Mouse (Mus musculus): ENCODE measurements around the gene S100a9. TPM values are rescaled to one million over a fixed set of nuclear protein-coding genes. Genes with fewer than 3 reads are reported as not detected.

Gene S100a9
- total RNA-seq, 2 experiments from 2014 or later = not detected

Other genes with a start within 250 kb of the S100a9 start
- 1 to 10 TPM; 3.0 to 3.1 TPM for gene Npr1, start 229.9 kb downstream of the S100a9 start, total RNA-seq (2021)
- 10 to 100 TPM; 81.2 to 84.6 TPM for gene Ilf2, start 219.6 kb downstream of the S100a9 start, total RNA-seq (2021)
- gene Snapin, start 204.7 kb downstream of the S100a9 start, total RNA-seq (2021) = 10 to 100 TPM; 46.6 to 52.8 TPM
- 100 to 1,000 TPM; 177 to 179 TPM for gene Chtop, start 186.2 kb downstream of the S100a9 start, total RNA-seq (2021)
- 100 to 1,000 TPM; 113 to 116 TPM for gene S100a1, start 181.3 kb downstream of the S100a9 start, total RNA-seq (2021)
- 10 to 100 TPM; 17.0 to 21.1 TPM for gene S100a13, start 181.3 kb downstream of the S100a9 start, total RNA-seq (2021)
- gene S100a14, start 168.9 kb downstream of the S100a9 start, total RNA-seq (2021) = under 1 TPM; 0.50 to 0.71 TPM
- gene S100a16, start 158.5 kb downstream of the S100a9 start, total RNA-seq (2021) = 10 to 100 TPM; 73.7 to 82.8 TPM
- 1 to 10 TPM; 1.1 to 1.4 TPM for gene S100a3, start 135.1 kb downstream of the S100a9 start, total RNA-seq (2021)
- gene S100a2, start 105.5 kb downstream of the S100a9 start, total RNA-seq (2021) = not detected
- not detected for gene Gm42674, start 93.8 kb downstream of the S100a9 start, total RNA-seq (2021)
- 1 to 10 TPM; 3.6 to 7.5 TPM for gene S100a4, start 92.0 kb downstream of the S100a9 start, total RNA-seq (2021)
- gene S100a5, start 87.2 kb downstream of the S100a9 start, total RNA-seq (2021) = not detected
- 10 to 100 TPM; 24.6 to 31.1 TPM for gene S100a6, start 82.8 kb downstream of the S100a9 start, total RNA-seq (2021)
- under 1 TPM; 0.69 to 0.94 TPM for gene S100a7a, start 41.7 kb downstream of the S100a9 start, total RNA-seq (2021)
- gene S100a8, start 26.7 kb downstream of the S100a9 start, total RNA-seq (2021) = not detected
- not detected for gene Pglyrp4, start 31.2 kb upstream of the S100a9 start, total RNA-seq (2021)
- gene Gm5849, start 82.2 kb upstream of the S100a9 start, total RNA-seq (2021) = not detected